Mouse (Mus musculus) right cerebral cortex, postnatal 10 days (tissue): ENCODE measurements around the gene Fem1a.
A peak's percentile ranks its signal among the peaks of the same experiment; 100 is the strongest.

Experiments used
- DNase-seq, 2 experiments: peaks; one replicate each; pipeline ENCODE4 v3.0.0; 2021; ENCODE audit warnings: low spot score in 2 of 2

The Fem1a gene

DNA sequence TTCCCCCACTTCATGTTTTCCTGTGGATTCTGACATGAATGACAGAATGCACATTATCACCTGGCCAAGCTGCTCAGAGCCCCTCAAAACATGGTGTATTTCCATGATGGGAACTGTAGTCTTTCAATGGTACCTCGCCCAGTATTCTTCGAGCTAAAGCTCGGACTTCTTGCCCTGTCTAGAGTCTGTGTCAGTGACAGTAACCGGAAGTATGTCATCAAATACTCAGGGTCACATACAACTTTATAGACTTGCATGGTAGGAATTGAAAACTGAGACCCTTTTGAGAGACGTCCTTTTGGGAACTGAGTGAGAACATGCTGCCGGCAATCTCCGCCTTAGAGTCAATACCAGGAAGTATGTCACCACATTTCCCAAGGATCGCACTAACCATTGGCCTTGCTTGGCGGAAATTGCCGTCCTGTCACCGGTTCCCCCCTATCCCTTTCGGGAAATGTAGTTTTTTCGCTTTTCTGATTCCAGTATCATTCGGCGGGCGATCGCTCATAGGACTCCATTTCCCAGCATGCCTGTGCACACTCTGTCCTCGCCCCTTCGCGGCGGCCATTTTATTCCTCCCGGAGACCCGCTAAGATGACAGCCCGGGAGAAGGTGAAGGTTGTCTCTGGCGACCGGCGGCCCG is at the start of gene Fem1a:
Fem1a (plus strand) TSS at position 572 of the 643 bp plus-strand sequence.
- peak; percentile 97 to 99 for DNase-seq

DNA sequence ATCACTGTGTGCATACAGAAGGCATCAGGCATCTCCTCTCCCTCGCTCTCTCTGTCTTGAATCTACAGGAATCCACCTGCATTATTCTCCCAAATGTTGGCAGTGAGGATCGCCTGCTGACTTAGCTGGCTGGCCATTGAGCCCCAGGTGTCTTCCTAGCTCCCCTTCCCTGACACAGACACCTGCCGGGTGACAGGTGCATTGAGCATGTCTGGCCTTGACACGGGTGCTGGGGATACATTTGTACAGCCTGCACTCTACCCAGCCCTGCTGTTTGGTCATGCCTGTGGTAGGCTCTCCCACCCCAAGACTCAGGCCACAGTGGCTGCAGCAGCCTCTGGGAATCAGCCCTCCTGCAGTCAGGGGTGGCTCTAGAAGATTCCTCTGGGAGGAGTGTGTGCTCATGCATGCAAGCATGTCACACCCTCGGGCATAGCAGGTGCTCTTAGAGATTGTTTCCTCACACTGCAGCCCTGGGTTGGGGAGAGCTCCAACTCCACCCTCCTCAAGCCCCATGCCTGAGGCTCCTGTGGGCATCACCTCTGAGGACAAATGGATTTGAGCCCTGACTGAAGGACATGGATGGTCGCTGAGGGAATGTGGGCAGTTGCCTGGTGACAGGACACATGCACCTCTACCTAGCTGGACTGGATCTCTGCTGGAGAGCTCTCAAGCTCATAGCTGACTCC is 49.5 kb upstream of the Fem1a start:
- no peak for DNase-seq

GRCm38 (mm10) chr17:56207963-56208530 is 48.6 kb upstream of the Fem1a start:
- no peak for DNase-seq

GRCm38 (mm10) chr17:56208821-56209220 is 47.8 kb upstream of the Fem1a start:
- no peak for DNase-seq

- DNase-seq: no peak
Measured at GRCm38 (mm10) chr17:56211090-56211489, 45.5 kb upstream of the Fem1a start.

DNA sequence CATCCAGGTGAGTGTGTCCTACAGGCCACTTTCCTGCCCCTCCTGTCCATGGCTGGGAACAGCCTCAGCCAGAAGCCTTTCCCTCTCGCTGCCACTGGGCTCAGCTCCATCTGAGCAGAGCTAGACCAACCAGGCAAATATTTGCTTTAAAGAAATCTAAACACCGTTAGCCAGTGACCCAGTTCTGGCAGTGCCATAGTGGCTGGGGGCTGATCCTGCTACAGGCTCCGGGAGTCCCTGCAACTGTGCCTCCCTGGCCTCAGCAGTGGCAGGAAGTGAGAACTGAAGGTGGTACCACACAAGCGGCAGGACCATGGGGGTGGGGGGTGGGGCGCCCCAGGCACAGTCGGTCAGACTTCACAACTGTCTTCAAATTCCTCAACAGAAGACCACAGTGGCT is 43.9 kb upstream of the Fem1a start:
- no peak for DNase-seq

DNA sequence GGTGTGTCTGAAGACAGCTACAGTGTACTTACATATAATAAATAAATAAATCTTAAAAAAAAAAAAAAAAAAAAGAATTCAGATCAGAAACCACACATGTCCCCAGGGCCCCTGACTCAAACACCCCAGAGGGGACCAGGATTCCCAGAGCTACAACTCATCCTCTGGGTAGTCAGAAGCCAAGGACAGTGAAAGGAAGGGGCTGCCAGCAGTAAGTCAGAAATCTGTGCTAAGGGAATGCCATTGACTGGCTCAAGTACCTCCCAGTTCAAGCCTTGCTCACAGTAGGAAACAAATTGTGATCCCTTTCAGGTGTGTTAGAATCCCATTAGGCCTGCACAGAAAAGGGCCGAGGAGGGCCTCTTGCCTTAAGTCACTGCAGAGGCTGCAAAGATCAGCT is 42.4 kb upstream of the Fem1a start:
- DNase-seq: no peak

GRCm38 (mm10) chr17:56217670-56218069 is 38.9 kb upstream of the Fem1a start:
- DNase-seq: peak; percentile 44 to 48

DNA sequence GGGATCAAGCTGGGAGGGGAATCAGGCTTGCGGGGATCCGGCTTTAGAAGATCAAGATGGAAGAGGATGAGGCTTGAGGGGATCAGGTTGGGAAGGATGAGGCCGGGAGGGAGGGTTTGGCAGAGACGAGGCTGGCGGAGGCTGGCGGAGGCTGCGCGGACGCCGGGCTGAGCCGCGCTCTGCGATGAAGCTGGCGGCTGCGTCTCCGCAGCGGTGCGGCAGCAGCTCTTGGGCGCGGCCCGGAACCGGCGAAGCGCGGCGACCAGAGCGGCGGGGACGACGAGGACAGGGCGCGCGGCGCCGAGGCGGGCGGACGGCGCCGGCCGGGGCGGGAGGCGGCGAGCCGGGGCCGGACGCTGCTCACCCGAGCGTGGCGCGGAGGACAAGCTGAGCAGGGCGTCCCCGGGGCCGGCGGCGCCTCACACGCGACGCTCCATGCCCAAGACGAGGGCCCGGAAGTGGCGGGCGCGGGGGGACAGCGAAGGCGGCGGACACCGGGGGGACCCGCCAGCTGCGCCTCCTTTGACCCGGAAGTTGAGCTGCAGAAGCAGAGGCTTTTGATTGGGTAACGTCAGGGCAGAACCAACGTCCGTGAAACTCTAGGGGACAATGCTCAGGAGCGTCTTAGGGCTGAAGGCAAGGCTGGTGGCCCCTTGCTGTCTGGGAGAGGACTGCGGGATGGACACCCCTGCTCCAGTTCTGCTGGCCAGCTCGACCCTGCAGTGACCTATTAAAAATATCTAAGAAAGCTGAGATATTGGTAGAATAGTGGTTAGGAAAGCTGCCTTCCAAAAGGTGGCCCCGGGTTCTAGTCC is 38.0 kb upstream of the Fem1a start, which contains the start of gene Dpp9:
Dpp9 (minus strand) TSS at position 529 of the 815 bp plus-strand sequence.
- peak; percentile 95 to 97 for DNase-seq

- DNase-seq: no peak
Measured at GRCm38 (mm10) chr17:56219251-56219650, 37.4 kb upstream of the Fem1a start.

DNA sequence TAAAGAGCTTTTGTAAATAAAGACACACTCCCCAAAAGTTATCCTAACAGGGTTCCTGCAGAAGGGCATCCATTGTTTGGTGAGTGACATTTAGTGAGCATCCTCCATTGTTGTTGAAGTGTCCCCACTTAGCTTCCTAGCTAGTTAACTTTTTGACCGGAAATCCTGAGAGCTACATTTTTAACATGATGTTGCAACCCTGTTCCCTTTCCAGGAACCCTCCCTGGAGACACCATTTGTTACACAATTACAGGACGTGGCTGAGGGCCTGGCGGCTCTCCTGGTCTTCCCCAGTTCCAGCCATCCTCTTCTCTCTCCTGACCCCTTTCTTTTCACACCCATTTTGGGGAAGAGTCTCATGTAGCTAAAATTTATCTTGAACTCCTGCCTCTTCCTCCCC is 36.8 kb upstream of the Fem1a start:
- no peak for DNase-seq

- DNase-seq: no peak
Measured at GRCm38 (mm10) chr17:56224916-56225315, 31.7 kb upstream of the Fem1a start.

GRCm38 (mm10) chr17:56226566-56226965 is 30.0 kb upstream of the Fem1a start:
- no peak for DNase-seq

DNA sequence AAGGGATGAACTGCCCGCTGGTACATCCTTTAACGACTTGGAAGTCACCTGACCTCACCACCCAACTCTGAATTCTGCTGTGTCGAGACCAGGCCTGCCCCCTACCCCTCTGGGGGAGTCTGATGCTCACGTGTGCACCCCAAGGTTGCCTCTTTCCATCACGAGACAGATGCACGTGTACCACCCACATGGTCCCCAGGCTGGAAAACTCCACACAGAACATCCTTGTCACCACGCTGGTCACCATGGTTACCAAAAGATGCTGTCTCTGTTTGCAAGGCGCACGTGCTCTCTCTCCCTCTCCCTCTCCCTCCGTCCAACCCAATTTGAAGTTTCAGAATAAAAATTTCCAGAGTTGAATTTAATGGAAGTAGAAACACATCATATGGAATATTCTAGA is 26.7 kb upstream of the Fem1a start:
- DNase-seq: peak; percentile 89 to 95

GRCm38 (mm10) chr17:56233389-56233788 is 23.2 kb upstream of the Fem1a start:
- no peak for DNase-seq

DNA sequence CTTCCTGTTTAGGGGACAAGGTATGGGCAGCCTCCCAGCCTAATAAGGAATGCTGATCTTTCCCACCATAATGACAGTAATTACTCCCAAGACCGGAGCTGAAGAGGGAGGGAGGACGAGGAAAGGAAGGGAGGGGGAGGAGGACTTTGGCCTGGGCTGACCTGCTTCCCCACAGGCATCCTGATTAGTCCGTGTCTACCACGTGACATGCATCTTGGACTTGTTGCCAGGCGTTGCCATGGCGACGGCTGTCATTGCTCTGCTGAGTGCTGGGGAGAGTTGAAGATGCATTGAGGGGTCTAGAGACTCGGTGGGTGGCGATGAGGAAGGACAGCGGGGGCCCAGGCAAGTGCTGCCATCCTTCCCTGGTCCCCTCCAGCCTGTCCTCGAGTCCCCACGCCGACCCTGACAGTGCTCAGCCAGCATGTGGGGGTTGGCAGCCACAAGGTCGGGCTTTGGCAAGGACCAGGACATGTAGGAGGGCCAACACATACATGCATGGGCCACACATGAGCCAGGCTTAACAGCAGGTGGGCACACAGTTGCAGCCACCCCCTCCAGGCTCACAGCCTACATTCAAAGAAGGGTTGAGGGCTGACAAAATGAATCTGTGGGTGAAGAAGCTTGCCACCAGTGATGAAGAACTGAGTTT is 22.7 kb upstream of the Fem1a start:
- peak; percentile 95 to 97 for DNase-seq

DNA sequence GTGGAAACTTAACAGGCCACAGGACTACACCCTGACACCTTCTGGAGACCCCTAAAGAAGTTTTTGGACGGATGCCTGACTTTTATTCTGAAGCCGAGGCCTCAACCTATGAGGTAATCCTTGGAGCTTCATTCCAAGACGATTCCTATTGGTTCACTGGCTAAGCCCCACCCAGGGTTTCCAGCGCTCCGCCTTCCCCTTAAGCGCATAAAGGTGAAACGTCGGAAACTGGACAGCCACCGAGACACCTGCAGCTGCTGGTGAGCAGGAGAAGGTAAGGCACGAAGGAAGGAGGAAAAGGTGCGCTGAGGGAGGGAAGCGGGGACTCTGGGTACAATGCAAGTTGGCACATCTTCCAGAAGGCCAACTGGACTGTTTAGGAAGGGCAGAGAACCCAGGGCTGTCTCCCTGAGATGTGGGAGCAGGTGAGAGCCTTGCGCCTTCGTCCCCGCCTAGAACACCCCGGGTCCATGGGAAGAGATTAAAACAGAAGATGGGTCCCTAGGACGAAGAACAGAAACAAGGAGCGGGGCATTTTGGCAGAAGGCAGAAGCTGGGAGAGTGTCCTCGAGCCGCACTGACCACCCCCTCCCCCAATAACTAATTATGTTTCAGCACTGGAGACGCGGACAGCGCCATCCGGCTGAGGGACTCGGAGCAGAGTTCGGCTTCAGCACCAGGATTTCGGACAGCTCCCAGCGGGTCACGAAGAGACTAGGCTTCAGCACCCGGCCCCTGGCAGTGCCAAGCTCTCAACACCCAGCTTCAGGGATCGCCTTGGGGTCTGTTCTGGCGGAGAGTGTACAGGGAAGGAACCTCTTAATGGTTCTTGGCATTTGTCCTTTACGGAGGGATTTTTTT is 14.8 kb upstream of the Fem1a start:
- peak; percentile 85 to 87 for DNase-seq

DNA sequence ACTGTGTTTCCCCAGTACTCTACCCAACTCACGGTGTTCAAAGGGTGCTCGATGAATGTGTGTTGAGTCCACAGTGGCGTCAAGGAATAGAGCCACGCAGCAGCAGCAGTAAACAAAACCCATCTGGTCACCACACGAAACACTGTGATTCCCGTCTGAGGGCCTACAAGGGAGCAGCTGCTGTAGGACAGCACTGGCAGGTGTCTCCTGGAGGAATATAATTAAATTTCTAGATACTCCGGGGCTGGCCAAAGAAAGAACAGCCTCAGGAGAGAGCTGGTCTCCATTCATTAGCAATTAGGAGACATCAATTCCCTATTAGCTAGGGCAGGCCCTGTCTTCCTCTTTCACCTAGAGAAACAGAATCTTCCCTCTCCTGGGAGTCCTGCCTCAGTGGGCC is 11.0 kb upstream of the Fem1a start:
- no peak for DNase-seq

- peak; percentile 77 to 90 for DNase-seq
Measured at GRCm38 (mm10) chr17:56251136-56251829, 5.3 kb upstream of the Fem1a start.

DNA sequence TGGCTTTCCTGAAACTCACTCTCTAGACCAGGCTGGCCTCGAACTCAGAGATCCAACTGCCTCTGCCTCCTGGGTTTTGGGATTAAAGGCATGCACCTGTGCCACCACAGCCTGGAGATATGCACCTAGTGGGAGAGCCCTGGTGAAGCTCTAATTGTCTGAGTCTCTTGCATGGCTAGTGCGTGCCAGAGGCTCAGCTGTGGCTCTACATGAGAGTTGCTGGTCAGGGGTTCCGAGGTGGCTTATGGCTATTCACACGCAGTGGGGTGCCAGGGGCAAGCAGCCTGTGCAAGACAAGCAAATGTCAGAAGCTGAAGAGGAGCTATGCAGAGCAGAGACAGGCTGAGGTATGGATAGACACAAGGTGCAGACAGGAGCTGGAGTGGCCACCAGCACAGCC is 1.9 kb upstream of the Fem1a start:
- peak in 1 of 2 experiments; percentile 43 for DNase-seq
